Mouse (Mus musculus): ENCODE measurements around the gene Sesn3.

The Sesn3 gene

GRCm38 (mm10) chr9:14350787-14351186 lies 75.9 kb downstream of the Sesn3 start:
- no peak for DNase-seq (ENCODE audit: extremely low spot score, low spot score)

- no peak for DNase-seq (ENCODE audit: extremely low spot score, low spot score)
These were observed 77.5 kb downstream of the Sesn3 start for GRCm38 (mm10) chr9:14352337-14352736.

- DNase-seq (ENCODE audit: extremely low spot score, low spot score): no peak
These were observed 80.0 kb downstream of the Sesn3 start for GRCm38 (mm10) chr9:14354852-14355251.

- no peak for DNase-seq (ENCODE audit: extremely low spot score, low spot score)
These were observed 82.2 kb downstream of the Sesn3 start for GRCm38 (mm10) chr9:14357033-14357432.

GRCm38 (mm10) chr9:14362068-14362768 lies 87.4 kb downstream of the Sesn3 start:
- no peak for DNase-seq (ENCODE audit: extremely low spot score, low spot score)

GRCm38 (mm10) chr9:14363540-14363939 lies 88.7 kb downstream of the Sesn3 start:
- no peak for DNase-seq (ENCODE audit: extremely low spot score, low spot score)

GRCm38 (mm10) chr9:14364719-14365118 lies 89.9 kb downstream of the Sesn3 start:
- DNase-seq (ENCODE audit: extremely low spot score, low spot score): no peak

GRCm38 (mm10) chr9:14365481-14366125 lies 90.7 kb downstream of the Sesn3 start:
- no peak for DNase-seq (ENCODE audit: extremely low spot score, low spot score)

GRCm38 (mm10) chr9:14367850-14368249 lies 93.0 kb downstream of the Sesn3 start:
- DNase-seq (ENCODE audit: extremely low spot score, low spot score): no peak

GRCm38 (mm10) chr9:14369271-14369670 lies 94.4 kb downstream of the Sesn3 start:
- no peak for DNase-seq (ENCODE audit: extremely low spot score, low spot score)

GRCm38 (mm10) chr9:14372440-14372839 lies 97.6 kb downstream of the Sesn3 start:
- no peak for DNase-seq (ENCODE audit: extremely low spot score, low spot score)

- DNase-seq (ENCODE audit: extremely low spot score, low spot score): no peak
These were observed 101.3 kb downstream of the Sesn3 start for GRCm38 (mm10) chr9:14376149-14376548.

- DNase-seq (ENCODE audit: extremely low spot score, low spot score): no peak
These were observed 103.3 kb downstream of the Sesn3 start for GRCm38 (mm10) chr9:14378151-14378550.

- DNase-seq (ENCODE audit: extremely low spot score, low spot score): no peak
These were observed 105.0 kb downstream of the Sesn3 start for GRCm38 (mm10) chr9:14379769-14380385.

- DNase-seq (ENCODE audit: extremely low spot score, low spot score): peak; percentile 81
These were observed 105.8 kb downstream of the Sesn3 start for GRCm38 (mm10) chr9:14380386-14381285.

GRCm38 (mm10) chr9:14381353-14382055 lies 106.6 kb downstream of the Sesn3 start, which contains the start of gene Endod1:
Gene Endod1 (minus strand): TSS chr9:14381507.
- peak; percentile 21 for DNase-seq (ENCODE audit: extremely low spot score, low spot score)

- DNase-seq (ENCODE audit: extremely low spot score, low spot score): no peak
These were observed 107.5 kb downstream of the Sesn3 start for GRCm38 (mm10) chr9:14382256-14382791.
